Mouse (Mus musculus) E14TG2a.4 (cell line): ENCODE measurements around the gene Vcan.
"Not testable (repeated sequence)": the region's sequence is repeated elsewhere in the genome, so short reads cannot be mapped to it uniquely, and the experiment has no call there.

Experiments used
- H3K27me3 ChIP-seq: 2 replicates; pipeline ENCODE4 v1.6.1; 2014; ENCODE audit warnings: low read length, control low read depth; ENCODE audit not compliant: insufficient read depth
- H3K36me3 ChIP-seq: 2 replicates; pipeline ENCODE4 v1.6.1; 2014; ENCODE audit warnings: low read length, control low read depth; ENCODE audit not compliant: insufficient read depth
- H3K4me1 ChIP-seq: replicated peaks from 2 replicates; pipeline ENCODE4 v1.6.1; 2014; ENCODE audit warnings: low read depth, low read length, control low read depth
- H3K4me3 ChIP-seq: replicated peaks from 2 replicates; pipeline ENCODE4 v1.5.1; 2014; ENCODE audit warnings: mild to moderate bottlenecking, low read length
- H3K9me3 ChIP-seq: 2 replicates; pipeline ENCODE4 v1.6.1; 2014; ENCODE audit warnings: low read length, control low read depth
- CTCF ChIP-seq: conservative IDR thresholded peaks from 2 replicates; pipeline ENCODE4 v1.5.1; 2014; ENCODE audit warnings: low read length
- NANOG ChIP-seq: IDR thresholded peaks from 2 replicates; pipeline ENCODE4 v1.6.1; 2014; ENCODE audit warnings: borderline replicate concordance, low read length, mixed read lengths
- POU5F1 ChIP-seq: IDR thresholded peaks from 2 replicates; pipeline ENCODE4 v1.6.1; 2014; ENCODE audit warnings: low read length, borderline replicate concordance

The Vcan gene

GRCm38 (mm10) chr13:89765966-89766365 lies 23.7 kb upstream of the Vcan start:
- TF ChIP-seq CTCF = no peak
- no peak overlapping the region for H3K4me3 ChIP-seq
- H3K4me1 ChIP-seq = peaks cover 3% of the 10 kb centered on the region; the same call in 1 of the 2 replicates
- H3K27me3 ChIP-seq = no peaks in the 10 kb centered on the region
- H3K36me3 ChIP-seq = no peaks in the 10 kb centered on the region
- H3K9me3 ChIP-seq = no peaks in the 10 kb centered on the region

- H3K4me1 ChIP-seq = peaks cover 3% of the 10 kb centered on the region; the same call in 1 of the 2 replicates
- H3K4me3 ChIP-seq = no peak overlapping the region
- H3K36me3 ChIP-seq = no peaks in the 10 kb centered on the region
- no peaks in the 10 kb centered on the region for H3K27me3 ChIP-seq
- no peaks in the 10 kb centered on the region for H3K9me3 ChIP-seq
- TF ChIP-seq POU5F1 = no peak
- TF ChIP-seq CTCF = no peak
- no peak for TF ChIP-seq NANOG
Measured at GRCm38 (mm10) chr13:89762339-89762738, 20.0 kb upstream of the Vcan start.

DNA sequence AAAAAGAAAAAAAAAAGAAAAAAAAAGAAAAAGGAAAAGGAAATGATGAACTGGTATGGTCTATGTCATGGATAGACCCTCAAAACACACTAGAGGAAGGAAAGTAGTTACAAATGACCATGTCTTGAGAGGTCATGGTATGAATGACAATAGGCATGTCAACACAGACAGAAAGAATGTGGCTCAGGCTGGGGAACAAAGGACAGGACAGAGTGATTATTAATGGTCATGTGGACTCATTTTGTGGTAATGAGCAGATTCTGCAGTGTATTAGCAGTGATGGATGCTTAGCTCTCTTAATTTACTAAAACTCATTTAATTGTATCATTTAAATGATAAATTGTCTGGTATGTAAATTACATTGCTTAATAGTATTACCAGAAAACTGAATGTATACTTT lies 14.0 kb upstream of the Vcan start:
- H3K27me3 ChIP-seq = no peaks in the 10 kb centered on the region
- no peak overlapping the region for H3K4me3 ChIP-seq
- no peaks in the 10 kb centered on the region for H3K36me3 ChIP-seq
- no peaks in the 10 kb centered on the region for H3K4me1 ChIP-seq
- no peak for TF ChIP-seq CTCF
- no peak for TF ChIP-seq POU5F1
- no peak for TF ChIP-seq NANOG
- no peaks in the 10 kb centered on the region for H3K9me3 ChIP-seq

GRCm38 (mm10) chr13:89750562-89750961 lies 8.3 kb upstream of the Vcan start:
- H3K4me3 ChIP-seq, H3K9me3 ChIP-seq, H3K27me3 ChIP-seq, H3K36me3 ChIP-seq: not testable (repeated sequence)
- H3K4me1 ChIP-seq = peaks cover 12% of the 10 kb centered on the region

DNA sequence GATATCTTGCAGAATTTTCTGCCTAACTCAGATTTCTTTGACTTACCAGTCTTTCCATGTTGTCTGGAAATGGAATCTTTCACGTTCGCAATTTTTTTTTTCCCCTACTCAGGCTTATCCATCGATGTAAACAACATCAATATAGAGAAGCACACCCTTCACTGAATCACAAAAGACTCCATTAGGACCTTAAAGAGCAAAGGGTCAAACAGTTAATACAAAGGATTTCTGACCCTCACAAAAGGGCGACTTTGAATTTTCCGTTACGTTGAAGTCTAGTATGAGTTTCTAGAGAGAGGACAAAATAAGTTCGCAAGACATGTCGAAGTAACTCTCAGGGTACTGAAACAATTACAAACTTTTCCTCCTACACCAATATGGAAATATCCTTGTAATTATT lies 892 bp upstream of the Vcan start:
- H3K4me3 ChIP-seq = peak overlapping the region; percentile 83
- no peaks in the 10 kb centered on the region for H3K9me3 ChIP-seq
- H3K27me3 ChIP-seq = peaks cover 16% of the 10 kb centered on the region
- peaks cover 57% of the 10 kb centered on the region for H3K4me1 ChIP-seq
- no peaks in the 10 kb centered on the region for H3K36me3 ChIP-seq
- TF ChIP-seq CTCF (no peak), NANOG (no peak), POU5F1 (no peak)

DNA sequence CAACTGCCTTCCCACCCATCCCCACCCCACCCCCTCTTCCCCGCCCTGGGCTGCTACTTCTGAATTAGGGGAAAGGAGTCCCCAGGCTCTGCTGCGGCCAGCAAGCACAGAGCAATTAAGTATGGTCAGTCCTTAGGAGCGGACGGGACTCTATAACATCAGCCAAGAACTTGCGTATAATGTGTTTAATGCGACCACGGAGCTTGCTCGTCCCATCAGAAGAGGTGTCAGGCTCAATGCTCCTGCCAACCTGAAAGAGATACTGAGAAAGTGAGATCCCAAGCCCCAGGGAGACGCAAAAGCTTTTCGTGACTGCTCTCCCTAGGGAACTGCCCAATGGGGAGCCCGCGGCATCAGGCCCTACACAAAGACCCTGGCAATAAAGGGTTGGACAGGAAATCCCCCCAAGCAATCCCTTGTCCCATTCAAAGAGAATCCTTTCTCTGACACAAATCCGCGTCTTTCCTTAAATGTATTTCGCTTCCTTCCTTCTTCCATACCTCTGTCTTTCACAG lies 434 bp upstream of the Vcan start:
- peaks cover 60% of the 10 kb centered on the region for H3K4me1 ChIP-seq
- no peaks in the 10 kb centered on the region for H3K9me3 ChIP-seq
- peak overlapping the region; percentile 83 for H3K4me3 ChIP-seq
- peaks cover 16% of the 10 kb centered on the region for H3K27me3 ChIP-seq
- no peaks in the 10 kb centered on the region for H3K36me3 ChIP-seq
- TF ChIP-seq NANOG = no peak
- TF ChIP-seq CTCF = no peak
- no peak for TF ChIP-seq POU5F1

GRCm38 (mm10) chr13:89741116-89741551 lies 1.2 kb downstream of the Vcan start:
- no peaks in the 10 kb centered on the region for H3K9me3 ChIP-seq
- no peaks in the 10 kb centered on the region for H3K36me3 ChIP-seq
- TF ChIP-seq NANOG (no peak), CTCF (no peak), POU5F1 (no peak)
- peaks cover 16% of the 10 kb centered on the region for H3K27me3 ChIP-seq
- H3K4me1 ChIP-seq = peaks cover 70% of the 10 kb centered on the region
- H3K4me3 ChIP-seq = peak overlapping the region; percentile 83

GRCm38 (mm10) chr13:89740243-89741115 lies 1.8 kb downstream of the Vcan start:
- peaks cover 70% of the 10 kb centered on the region for H3K4me1 ChIP-seq
- peaks cover 16% of the 10 kb centered on the region for H3K27me3 ChIP-seq
- no peaks in the 10 kb centered on the region for H3K36me3 ChIP-seq
- no peaks in the 10 kb centered on the region for H3K9me3 ChIP-seq
- peak; percentile 34; the same call in 1 of the 2 replicates for TF ChIP-seq CTCF
- TF ChIP-seq NANOG = no peak
- peak overlapping the region; percentile 83 for H3K4me3 ChIP-seq

- TF ChIP-seq NANOG = no peak
- no peak for TF ChIP-seq POU5F1
- TF ChIP-seq CTCF = no peak
- peaks cover 16% of the 10 kb centered on the region for H3K27me3 ChIP-seq
Measured at GRCm38 (mm10) chr13:89739696-89740242, 2.5 kb downstream of the Vcan start.

More at GRCm38 (mm10) chr13:89739696-89740242, 2.5 kb downstream of the Vcan start:
- H3K9me3 ChIP-seq = no peaks in the 10 kb centered on the region
- H3K4me3 ChIP-seq = peak overlapping the region; percentile 83
- peaks cover 69% of the 10 kb centered on the region for H3K4me1 ChIP-seq
- no peaks in the 10 kb centered on the region for H3K36me3 ChIP-seq
